Mouse (Mus musculus): ENCODE data around the gene Mtcl1.
"Not testable (repeated sequence)": the region's sequence is repeated elsewhere in the genome, so short reads cannot be mapped to it uniquely, and the experiment has no call there.

Mtcl1 gene

GRCm38 (mm10) chr17:66447007-66447312, 2.6 kb downstream of the Mtcl1 start:
- DNase-seq = no peak

GRCm38 (mm10) chr17:66446196-66447006, 3.1 kb downstream of the Mtcl1 start:
- no peak for DNase-seq

- no peak for DNase-seq
Observed at GRCm38 (mm10) chr17:66444059-66444700, 5.4 kb downstream of the Mtcl1 start.

GRCm38 (mm10) chr17:66439888-66440287, 9.7 kb downstream of the Mtcl1 start:
- DNase-seq = no peak

DNA sequence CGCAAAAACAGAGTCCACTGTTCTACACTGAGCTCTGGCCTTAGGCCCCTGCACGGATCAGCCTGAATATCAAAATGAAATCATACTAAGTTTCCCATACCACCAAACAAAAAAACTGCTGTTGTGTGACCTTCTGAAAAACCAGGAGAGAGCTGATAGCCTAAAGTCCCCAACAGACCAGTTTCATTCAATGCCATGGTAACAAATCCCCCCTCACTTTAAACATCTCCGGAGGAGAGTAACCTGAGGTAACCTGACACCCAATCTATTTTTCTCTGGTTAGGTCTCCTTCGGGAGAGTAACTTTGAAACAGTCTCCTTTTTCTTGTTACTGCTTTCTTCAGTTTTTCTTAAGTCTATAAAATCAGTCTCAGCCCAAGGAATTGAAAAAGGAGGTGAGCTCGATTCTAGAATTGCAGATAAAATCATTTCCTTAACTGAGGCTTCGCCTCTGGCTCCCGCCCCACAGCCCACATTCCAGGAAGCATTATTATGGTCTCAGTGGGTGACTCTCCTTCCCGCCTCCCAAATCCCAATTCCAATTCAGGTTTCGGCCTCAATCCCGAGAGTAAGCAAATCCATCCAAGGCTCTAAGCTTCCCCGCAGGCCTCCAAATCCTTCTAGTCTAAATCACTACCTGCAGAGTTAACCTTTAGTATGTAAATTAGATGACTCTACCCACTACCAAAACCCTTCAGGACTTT, 10.3 kb downstream of the Mtcl1 start:
- no peak for DNase-seq

GRCm38 (mm10) chr17:66438137-66438536, 11.4 kb downstream of the Mtcl1 start:
- DNase-seq = no peak

DNA sequence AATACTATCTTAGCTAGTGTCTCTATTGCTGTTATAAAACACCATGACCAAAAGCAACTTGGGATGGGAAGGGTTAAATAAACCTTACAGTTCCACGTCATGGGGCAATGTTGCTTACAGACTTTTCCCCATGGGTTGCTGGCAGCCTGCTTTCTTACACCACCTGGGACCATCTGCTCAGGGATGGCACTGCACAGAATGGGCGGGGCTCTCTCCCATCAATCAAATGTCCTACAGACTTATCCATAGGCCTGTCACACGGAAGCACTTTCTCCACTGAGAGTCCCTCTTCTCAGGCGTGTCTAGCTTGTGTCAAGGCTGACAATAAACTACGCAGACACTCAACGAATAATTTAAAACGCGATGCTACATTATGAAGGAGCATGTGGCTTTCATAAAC, 12.7 kb downstream of the Mtcl1 start:
- DNase-seq = no peak

DNA sequence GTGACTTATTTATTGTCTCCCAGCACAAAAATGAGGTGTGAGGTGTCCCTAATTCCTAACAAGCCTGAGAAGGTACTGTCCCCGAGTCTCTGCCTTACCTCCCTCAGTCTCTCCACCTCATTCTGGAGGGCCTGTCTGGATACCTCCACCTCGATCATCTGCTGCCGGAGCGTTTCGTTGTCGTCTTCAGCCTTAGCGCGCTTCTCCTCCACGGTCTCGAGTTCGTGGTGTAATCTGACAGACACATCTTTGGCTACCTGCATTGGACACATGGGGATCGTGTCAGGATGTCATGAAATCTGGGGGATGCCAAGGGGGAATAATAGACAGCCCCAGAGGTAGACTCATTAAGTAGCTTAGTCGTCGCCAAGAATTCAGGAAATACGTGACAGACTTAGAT, 13.6 kb downstream of the Mtcl1 start:
- no peak for DNase-seq

DNA sequence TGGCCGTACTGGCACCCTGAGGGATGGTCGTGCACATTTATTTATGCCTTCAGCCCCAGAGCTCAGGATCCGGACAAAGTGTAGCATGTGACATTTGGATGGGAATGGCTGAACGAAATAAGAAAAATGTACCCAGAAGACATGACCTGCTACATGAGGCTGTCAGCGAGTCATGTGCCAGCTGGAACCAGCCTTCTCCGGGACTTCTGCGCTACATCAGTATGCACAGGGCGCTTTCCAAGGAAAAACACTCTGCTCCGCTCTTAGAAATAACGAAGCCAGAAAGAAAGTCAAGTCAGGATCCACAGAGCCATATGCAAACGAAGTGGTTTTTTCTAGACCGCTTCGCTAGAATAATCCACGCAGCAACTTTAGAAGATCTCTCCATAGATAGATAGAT, 14.5 kb downstream of the Mtcl1 start:
- DNase-seq = no peak

DNA sequence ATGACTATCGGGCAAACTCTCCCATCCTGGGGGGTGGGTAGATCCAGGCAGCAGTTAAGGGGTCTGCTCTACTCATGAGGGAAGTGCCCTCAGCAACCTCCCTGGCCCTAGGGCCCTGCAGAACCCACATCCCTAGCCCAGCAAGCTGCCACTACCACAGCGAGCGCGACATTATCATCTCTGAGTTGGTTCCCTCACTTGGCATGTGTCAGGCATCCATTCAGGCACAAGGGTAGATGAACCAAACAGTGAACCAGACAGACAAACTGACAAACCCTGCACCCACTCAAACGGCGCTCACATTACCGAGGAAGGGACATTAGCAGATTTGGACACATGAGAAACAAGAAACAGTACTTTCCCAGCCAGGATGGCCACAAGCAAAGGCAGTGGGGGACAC, 15.0 kb downstream of the Mtcl1 start:
- DNase-seq = no peak

DNA sequence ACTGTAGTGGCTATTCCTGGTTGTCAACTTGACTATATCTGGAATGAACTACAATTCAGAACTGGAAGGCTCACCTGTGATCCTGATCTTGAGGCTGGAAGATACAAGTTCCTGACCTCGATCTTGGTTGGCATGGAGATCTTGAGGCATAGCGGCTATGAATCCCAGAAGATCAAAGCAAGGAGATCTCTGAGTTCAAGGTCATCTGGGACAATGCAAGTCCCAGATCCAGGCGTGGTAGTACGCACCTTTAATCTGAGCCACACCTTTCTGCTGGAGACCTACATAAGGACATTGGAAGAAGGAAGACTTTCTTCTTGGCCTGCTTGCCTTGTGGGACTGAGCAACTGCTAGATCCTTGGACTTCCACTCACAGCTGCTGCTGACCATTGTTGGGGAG, 24.9 kb downstream of the Mtcl1 start:
- not testable (repeated sequence) for DNase-seq

- no peak for DNase-seq
Observed at GRCm38 (mm10) chr17:66419421-66419820, 30.1 kb downstream of the Mtcl1 start.

DNA sequence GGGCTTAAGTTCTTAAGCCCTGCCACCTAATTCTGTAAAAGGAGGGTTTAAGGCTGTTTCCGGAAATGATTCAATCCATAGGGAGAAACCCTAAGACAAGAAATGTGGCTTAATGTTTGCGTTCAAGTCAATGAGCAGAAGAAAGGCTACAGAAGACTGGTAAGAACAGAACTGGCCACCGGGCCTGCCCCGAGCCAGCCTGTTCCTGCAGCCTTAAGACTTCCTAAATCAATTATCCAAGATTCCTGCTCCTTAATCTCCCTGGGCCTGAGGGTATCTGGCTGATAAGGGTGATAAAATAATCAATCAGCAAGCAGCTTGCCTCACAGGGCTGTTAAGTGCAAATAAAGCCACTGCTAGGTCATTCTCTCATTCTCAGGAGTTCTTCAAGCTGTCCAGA, 31.8 kb downstream of the Mtcl1 start:
- no peak for DNase-seq

- DNase-seq = no peak
Observed at GRCm38 (mm10) chr17:66417329-66417728, 32.2 kb downstream of the Mtcl1 start.

DNA sequence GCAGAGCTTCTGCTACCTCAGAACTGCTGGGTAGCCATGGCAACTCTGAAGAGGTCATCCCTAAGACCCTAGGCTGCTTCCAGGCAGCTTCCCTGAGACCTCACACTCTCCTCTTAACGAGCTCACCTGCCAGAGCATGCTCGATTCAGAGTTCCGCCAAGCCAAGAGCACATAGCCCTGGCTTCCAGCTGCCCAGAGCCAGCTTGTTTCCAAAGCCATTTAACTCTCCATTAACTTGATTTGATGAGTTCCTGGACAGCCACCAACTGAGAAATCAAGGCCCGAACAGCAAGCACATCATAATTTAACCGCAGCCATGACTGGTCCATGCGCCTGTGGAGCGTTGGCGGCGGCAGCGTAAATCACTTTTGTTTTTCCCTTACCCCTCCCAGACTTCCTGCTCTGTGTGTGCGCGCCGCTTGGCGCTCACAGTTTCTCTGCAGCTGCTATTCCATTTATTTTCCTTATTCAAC, 32.7 kb downstream of the Mtcl1 start:
- peak; percentile 36 for DNase-seq

- no peak for DNase-seq
Observed at GRCm38 (mm10) chr17:66416436-66416835, 33.1 kb downstream of the Mtcl1 start.

DNA sequence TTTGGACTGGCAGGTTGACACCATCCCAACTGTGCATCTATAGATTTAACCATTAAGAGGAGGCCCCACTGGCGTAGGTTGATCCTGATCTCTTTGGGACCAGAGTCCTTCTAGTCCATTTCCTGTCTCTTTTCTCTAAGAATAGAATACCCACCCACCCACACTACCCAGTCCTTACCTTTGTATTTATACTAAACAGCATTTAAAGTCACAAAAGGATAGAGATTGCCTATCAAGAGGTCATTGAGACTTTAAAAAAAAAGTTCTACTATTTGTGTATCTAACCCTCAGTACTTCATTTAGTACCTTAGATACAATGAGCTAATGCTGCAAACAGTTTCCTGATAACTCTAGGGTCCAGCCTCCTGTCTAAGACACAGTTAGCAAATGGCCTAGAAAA, 35.2 kb downstream of the Mtcl1 start:
- DNase-seq = no peak

DNA sequence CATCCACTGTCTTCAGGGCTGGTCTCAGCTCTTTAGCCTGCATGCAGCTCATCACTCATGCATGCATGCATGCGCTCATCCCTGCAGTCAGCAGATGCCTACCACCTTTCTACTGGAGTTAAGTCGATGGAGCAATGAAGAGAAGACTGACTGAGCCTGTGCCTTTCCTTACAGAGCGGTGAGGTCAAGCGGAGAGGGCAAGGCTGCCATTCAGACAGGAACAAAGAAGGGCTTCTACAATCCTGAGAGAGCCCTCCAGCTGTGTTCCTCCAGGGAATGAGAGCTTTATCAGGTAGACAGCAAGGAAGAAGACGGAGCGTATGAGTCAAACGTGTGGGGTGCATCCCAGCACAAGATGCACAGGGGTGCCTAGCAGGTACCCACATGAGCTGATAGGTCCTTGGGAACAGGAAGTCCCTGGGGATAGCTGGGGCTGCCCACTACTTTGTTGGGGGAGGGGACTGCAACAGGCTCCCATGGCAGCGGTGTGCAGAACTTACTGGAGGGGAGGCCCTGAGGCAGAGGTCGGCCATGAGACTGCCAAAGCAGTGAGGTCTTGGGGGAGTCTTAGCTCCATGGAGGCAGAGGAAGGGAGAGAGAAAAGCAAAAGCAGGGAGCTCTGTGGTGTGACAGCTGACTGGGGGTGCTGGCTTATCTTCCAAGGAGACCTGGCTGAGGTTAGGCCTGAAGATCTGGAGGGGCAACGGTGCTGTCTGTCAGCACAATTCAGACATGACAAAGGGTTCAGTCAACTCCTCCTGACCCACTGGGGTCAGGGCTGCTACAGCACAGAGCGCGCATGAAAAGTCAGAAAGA, 37.2 kb downstream of the Mtcl1 start:
- no peak for DNase-seq

GRCm38 (mm10) chr17:66410884-66411426, 38.6 kb downstream of the Mtcl1 start:
- DNase-seq = no peak

- DNase-seq = no peak
Observed at GRCm38 (mm10) chr17:66409070-66409605, 40.4 kb downstream of the Mtcl1 start.

DNA sequence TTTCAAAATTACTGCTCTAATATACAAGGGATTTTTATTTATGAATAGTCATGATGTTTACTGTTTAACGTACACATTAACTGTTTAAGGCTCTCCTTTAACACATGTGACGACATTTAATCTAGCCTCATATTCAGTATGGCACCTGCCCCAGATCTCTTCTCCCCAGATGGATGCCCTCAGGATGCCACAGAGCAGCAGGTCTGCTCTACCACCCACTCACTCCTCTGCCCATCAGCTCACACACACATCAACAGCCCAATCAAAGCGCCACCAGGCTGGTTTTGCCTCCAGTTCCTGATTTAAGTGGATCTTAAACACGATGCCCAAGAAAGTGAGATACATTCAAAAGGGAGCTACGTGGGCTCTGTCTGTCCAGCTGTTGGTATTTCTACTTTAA, 41.1 kb downstream of the Mtcl1 start:
- DNase-seq = no peak

DNA sequence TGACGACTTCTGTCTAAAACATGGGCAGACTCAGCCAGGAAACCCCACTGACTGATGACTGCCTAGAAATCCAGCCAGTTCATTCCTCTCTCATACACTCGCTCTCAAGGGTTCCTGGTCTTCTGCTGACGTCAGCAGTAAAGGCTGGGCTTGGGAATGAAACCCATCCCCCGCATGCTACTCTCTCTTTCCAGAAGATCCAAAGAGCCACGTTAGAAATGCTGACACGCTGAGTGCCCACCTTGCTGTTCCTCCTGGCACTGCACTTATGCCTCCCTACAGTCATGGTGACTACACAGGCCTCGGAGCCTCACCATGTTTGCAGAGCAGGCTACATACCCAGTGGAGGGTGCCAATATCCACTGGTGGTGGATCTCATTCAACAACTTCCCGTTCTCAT, 41.7 kb downstream of the Mtcl1 start:
- no peak for DNase-seq

- DNase-seq = no peak
Observed at GRCm38 (mm10) chr17:66405601-66406000, 43.9 kb downstream of the Mtcl1 start.
